Mouse (Mus musculus) hindlimb bud, embryonic 11.5 days (tissue): ENCODE data around the gene A730071L15Rik.

Experiments used
- DNase-seq: peaks from one replicate; pipeline ENCODE4 v3.0.0-alpha.2; 2012; ENCODE audit warnings: low read depth, low spot score; ENCODE audit errors: extremely low spot score

Gene A730071L15Rik

GRCm38 (mm10) chr11:6180811-6181399 is 18.9 kb upstream of the A730071L15Rik start:
- no peak for DNase-seq

DNA sequence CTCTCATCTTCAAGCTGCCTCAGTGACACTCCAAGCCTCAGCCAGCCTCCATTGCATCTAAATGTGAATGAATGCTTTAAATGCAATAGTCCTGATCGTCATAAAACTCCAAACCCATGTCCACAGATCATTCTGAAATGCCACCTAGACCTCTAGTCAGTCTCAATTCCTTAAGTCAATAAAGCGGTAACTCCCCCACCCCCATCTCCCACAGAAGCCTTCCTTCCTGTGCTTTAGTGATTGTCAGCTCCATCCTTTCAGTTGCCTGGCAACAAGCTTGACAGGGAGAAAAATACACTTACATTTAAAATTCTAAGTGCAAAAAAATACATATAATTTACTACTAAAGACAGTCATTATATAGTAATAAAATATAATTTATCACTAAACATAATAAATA is 16.6 kb upstream of the A730071L15Rik start:
- DNase-seq = no peak

DNA sequence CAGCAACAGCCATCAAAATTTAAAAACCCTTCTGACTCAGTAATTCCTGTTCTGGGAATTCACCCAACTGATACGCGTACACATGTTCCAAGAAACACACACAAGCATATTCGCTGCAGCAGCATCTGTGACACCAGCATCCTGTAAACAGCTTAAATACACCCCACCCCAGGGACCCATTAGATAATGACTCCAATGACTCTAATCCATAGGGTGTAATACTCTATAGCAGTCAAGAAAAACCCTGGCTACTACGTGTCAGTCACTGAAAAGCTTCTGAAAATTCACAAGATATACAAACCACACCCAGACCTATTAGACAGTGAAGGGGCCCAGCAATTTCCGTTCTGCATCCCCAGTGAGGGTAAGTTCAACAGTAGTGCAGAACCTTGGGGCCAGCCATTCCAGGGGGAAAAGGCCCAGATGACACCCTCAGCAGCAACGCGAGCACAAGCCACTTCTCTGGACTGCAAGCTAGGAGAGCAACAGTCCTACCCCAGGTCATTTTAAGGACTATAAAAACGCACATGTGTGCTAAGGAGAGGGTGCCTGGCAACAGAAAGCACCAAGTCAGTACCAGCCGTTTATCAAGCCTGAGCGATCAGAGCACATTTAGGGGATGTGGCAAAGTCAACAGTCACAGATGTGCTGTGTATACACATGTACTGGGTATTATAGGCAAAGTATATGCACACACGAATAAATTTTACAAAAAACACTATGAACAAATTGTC is 15.5 kb upstream of the A730071L15Rik start:
- no peak for DNase-seq

- DNase-seq = no peak
Measured at GRCm38 (mm10) chr11:6187399-6187798, 12.4 kb upstream of the A730071L15Rik start.

DNA sequence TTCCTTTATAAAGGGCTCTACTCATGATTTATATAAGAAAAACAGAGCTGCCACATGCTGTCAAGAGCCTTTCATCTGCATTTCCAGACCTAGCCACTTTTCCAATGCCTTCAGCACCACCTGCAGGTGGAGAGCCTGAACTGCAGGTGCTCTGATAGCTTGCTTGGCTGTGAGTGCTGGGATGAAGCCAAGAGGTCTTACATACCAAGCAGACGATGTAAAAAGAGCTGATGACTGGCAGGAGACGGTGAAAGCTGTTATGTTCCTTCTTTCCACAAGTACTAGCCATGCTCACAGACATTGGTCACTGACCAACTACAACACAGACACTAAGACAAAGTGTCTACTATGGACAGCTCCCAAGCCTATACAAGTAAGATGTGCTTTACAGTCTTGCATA is 12.0 kb upstream of the A730071L15Rik start:
- DNase-seq = peak; percentile 89

DNA sequence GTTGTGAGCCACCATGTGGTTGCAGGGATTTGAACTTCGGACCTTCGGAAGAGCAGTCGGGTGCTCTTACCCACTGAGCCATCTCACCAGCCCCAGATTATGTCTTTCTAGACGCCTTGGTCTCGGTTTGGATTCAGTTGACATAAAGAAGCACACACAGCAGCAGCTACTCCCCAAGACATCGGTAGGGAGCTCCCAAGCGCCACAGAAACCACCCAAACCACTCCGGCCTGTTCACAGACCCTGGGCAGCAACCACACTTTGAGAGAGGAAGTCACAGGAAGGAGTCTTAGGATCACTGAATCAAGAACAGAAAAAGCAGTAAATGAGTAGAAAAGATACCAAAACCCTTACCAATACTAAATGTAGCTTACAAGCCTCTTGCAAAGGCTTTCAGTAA is 3.0 kb upstream of the A730071L15Rik start:
- no peak for DNase-seq

- no peak for DNase-seq
Measured at GRCm38 (mm10) chr11:6198449-6198848, 1.4 kb upstream of the A730071L15Rik start.

GRCm38 (mm10) chr11:6200087-6200569 is 299 bp downstream of the A730071L15Rik start, which contains the start of gene Nudcd3:
Nudcd3 (minus strand) TSS chr11:6200415.
- DNase-seq = peak; percentile 86

DNA sequence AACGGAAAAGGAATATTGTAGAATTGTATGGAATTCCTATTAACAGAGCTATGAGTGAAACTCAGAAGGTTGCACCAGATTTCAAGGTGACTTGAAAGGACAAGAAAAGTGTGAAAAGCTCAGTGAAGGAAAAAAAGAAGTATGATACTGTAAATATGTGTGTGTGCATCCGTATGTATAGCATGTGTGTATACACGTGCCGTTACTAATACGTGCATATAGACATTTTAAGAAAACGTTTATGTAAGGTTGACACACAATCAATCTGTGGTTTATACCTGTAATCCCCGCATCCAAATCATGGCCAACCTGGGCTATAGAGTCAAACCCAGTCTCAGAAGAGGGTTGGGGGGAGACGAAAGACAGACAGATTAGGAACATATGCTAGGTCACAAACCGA is 741 bp downstream of the A730071L15Rik start:
- DNase-seq = no peak

GRCm38 (mm10) chr11:6207090-6207489 is 7.3 kb downstream of the A730071L15Rik start:
- no peak for DNase-seq

- DNase-seq = no peak
Measured at GRCm38 (mm10) chr11:6208158-6208557, 8.3 kb downstream of the A730071L15Rik start.

DNA sequence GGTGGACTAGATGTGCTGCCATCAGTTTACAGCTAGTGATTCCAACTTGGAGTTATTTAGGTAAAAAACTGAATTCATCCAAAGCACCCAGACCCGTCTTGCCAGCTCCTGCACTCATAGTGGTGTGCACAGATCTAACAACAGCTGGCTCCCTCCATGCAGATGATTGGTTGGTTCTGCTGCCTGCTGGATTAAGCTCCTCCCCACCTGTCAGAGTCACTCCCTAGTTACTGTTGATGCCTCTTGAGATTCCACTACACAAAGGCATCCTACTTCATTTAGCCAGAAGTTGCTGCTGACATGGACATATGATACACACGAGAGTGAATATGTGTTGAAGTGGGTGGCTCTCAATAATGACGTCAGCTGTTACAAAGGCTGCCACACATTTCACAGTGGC is 17.0 kb downstream of the A730071L15Rik start:
- DNase-seq = no peak

DNA sequence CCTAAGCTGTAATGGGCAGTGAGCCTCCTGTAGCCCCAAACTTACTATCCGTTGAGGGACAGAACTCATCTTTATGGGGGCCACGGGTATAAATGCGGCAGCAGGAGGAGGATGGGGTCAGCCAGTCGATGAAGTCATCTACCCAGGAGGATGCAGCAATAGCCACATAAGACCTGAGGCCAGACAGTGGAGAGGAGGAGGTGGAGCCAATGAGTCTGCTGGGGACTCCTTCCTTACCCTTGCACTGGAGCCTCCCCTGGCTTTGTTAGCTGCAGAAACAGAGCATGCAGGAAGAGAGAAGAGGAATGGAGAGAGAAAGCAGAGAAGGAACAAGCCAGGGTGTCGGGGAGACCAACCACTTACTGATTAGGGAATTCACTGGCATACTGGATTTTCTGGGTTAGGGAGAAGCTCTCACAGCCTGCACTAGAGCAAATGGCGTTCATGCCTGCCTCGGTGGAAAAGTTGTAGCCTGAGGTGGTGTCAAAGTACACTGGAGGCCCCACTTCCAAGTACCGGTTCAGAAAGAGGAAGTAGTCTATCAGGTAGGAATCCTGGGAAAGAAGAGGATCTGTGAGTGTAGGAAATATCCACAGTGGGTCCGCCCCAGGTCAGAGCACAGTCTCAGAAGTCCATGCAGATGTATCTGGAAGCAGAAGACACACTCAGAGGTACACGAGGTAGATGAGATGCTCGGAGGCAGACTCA is 18.5 kb downstream of the A730071L15Rik start:
- DNase-seq = no peak

- DNase-seq = no peak
Measured at GRCm38 (mm10) chr11:6219967-6220366, 20.1 kb downstream of the A730071L15Rik start.

GRCm38 (mm10) chr11:6222187-6222586 is 22.4 kb downstream of the A730071L15Rik start:
- no peak for DNase-seq

- DNase-seq = no peak
Measured at GRCm38 (mm10) chr11:6224541-6225229, 24.9 kb downstream of the A730071L15Rik start.

- no peak for DNase-seq
Measured at GRCm38 (mm10) chr11:6230012-6230411, 30.2 kb downstream of the A730071L15Rik start, which contains the start of gene Npc1l1. Npc1l1 (minus strand) TSS chr11:6230143.

- no peak for DNase-seq
Measured at GRCm38 (mm10) chr11:6233025-6233424, 33.2 kb downstream of the A730071L15Rik start.

GRCm38 (mm10) chr11:6244707-6245106 is 44.9 kb downstream of the A730071L15Rik start:
- no peak for DNase-seq
